Mouse (Mus musculus) embryonic facial prominence, embryonic 12.5 days (tissue): ENCODE results near the gene Ecm2. TPM values are rescaled to one million over a fixed set of nuclear protein-coding genes. Genes with fewer than 3 reads are reported as not detected.

Source experiments
- ATAC-seq: fragments of 200-750 bp; cut with Nextera tagmentation; 2 replicates; pipeline ENCODE4 v1.8.0; 2017; ENCODE audit not compliant: insufficient number of reproducible peaks, insufficient read depth, low FRiP score, low TSS enrichment
- H3K27ac ChIP-seq: fragments of 300-500 bp; sonication (generic); 2 replicates; pipeline ENCODE4 v1.5.1; 2016; ENCODE audit warnings: mild to moderate bottlenecking
- H3K27me3 ChIP-seq: fragments of 300-500 bp; sonication (generic); 2 replicates; pipeline ENCODE4 v1.6.1; 2016; ENCODE audit warnings: mild to moderate bottlenecking, moderate library complexity
- H3K36me3 ChIP-seq: fragments of 300-500 bp; sonication (generic); 2 replicates; pipeline ENCODE4 v1.6.1; 2016; ENCODE audit warnings: mild to moderate bottlenecking
- H3K4me1 ChIP-seq: fragments of 300-500 bp; sonication (generic); 2 replicates; pipeline ENCODE4 v1.6.1; 2016
- H3K4me2 ChIP-seq: fragments of 300-500 bp; sonication (generic); replicated peaks from 2 replicates; pipeline ENCODE4 v1.6.1; 2016; ENCODE audit warnings: mild to moderate bottlenecking, moderate library complexity
- H3K4me3 ChIP-seq: fragments of 300-500 bp; sonication (generic); 2 replicates; pipeline ENCODE4 v1.5.1; 2016; ENCODE audit warnings: mild to moderate bottlenecking
- H3K9ac ChIP-seq: fragments of 300-500 bp; sonication (generic); 2 replicates; pipeline ENCODE4 v1.6.1; 2016; ENCODE audit warnings: mild to moderate bottlenecking, moderate library complexity
- H3K9me3 ChIP-seq: fragments of 300-500 bp; sonication (generic); 2 replicates; pipeline ENCODE4 v1.6.1; 2016; ENCODE audit warnings: mild to moderate bottlenecking, moderate library complexity
- WGBS: fragments of 180-500 bp; shearing (Covaris S2); methylation state at CpG from one replicate; pipeline ENCODE4 v1.1.7; 2016; 5-methylcytosine and 5-hydroxymethylcytosine counted together
- polyA plus RNA-seq: library from polyadenylated mRNA; unstranded; fragments of >200 nt; fragmentation: Nextera tagmentation; extraction: Ambion mirVana; gene quantifications from 2 replicates; pipeline ENCODE4 v1.2.1, GENCODE M21; 2016

Ecm2 gene
- polyA plus RNA-seq: 0.64 and 0.69 TPM in 2 replicates

DNA sequence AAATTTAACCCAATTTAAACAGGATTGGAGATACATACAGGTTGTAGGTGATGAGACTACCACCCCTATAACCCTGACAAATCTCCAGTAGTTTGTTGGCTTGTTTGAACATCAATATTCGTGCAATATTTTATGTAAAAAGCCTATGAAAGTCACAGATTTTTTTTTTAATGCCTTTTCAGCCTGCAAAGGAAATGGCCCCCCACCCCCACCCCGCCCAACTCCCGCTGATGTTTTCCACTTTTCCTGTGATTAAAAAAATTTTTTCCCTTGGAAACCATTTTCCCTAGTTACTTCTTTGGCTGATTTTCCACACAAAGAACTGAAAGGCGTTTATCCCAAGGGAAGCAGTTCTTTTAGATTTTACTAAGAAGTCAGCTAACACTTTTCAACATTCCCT, at the start of gene Ecm2:
TSS of gene Ecm2 (plus strand) at position 301 of the 400 bp plus-strand sequence.
- Histone ChIP-seq H3K9ac (no peak within 1 kb of the TSS), H3K27me3 (no peaks in the 10 kb centered on the region), H3K4me3 (no peak within 1 kb of the TSS), H3K9me3 (no peaks in the 10 kb centered on the region), H3K4me2 (no peak within 1 kb of the TSS), H3K27ac (no peak within 1 kb of the TSS), H3K36me3 (no peaks in the 10 kb centered on the region), H3K4me1 (peaks cover 7% of the 10 kb centered on the region; the same call in 1 of the 2 replicates)
- no peak for ATAC-seq
- 64% methylated on average over 4 of the region's 4 CpGs for WGBS

DNA sequence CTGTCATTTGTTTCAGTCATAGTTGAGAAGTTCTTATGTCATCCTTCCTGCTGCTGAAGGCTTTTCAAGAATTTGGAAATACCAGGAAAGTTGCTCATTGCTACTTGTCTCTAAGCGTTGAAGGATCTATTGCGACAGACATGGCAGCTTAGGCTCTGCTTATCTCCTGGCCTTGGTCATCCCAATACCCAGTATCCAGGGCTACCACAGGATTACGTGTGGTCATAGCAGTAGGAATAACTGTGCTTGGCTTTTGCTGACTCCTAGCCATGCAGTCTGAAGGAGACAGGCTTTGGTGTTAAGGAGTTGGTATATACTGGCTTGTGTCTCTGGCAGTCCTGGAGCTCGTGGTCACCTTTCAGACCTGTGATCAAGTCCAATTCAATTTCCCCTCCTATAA, 44.3 kb upstream of the Ecm2 start:
- ATAC-seq: no peak
- WGBS: 83% methylated on average over 4 of the region's 4 CpGs
- H3K36me3 ChIP-seq: peaks cover 12% of the 10 kb centered on the region; the same call in 1 of the 2 replicates

GRCm38 (mm10) chr13:49460692-49461414, 43.8 kb upstream of the Ecm2 start:
- no peak overlapping the region for H3K4me2 ChIP-seq
- no peak overlapping the region for H3K4me3 ChIP-seq
- H3K36me3 ChIP-seq: peaks cover 12% of the 10 kb centered on the region; the same call in 1 of the 2 replicates
- ATAC-seq: no peak
- peaks cover 2% of the 10 kb centered on the region; the same call in 1 of the 2 replicates for H3K4me1 ChIP-seq
- H3K9ac ChIP-seq: no peak overlapping the region
- WGBS: 84% methylated on average over 5 of the region's 5 CpGs
- H3K27me3 ChIP-seq: no peaks in the 10 kb centered on the region
- no peak overlapping the region for H3K27ac ChIP-seq
- H3K9me3 ChIP-seq: no peaks in the 10 kb centered on the region

More for the DNA sequence above, 44.3 kb upstream of the Ecm2 start:
- Histone ChIP-seq H3K4me3 (no peak overlapping the region), H3K9ac (no peak overlapping the region), H3K27me3 (no peaks in the 10 kb centered on the region), H3K27ac (no peak overlapping the region), H3K9me3 (no peaks in the 10 kb centered on the region), H3K4me2 (no peak overlapping the region), H3K4me1 (no peaks in the 10 kb centered on the region)

DNA sequence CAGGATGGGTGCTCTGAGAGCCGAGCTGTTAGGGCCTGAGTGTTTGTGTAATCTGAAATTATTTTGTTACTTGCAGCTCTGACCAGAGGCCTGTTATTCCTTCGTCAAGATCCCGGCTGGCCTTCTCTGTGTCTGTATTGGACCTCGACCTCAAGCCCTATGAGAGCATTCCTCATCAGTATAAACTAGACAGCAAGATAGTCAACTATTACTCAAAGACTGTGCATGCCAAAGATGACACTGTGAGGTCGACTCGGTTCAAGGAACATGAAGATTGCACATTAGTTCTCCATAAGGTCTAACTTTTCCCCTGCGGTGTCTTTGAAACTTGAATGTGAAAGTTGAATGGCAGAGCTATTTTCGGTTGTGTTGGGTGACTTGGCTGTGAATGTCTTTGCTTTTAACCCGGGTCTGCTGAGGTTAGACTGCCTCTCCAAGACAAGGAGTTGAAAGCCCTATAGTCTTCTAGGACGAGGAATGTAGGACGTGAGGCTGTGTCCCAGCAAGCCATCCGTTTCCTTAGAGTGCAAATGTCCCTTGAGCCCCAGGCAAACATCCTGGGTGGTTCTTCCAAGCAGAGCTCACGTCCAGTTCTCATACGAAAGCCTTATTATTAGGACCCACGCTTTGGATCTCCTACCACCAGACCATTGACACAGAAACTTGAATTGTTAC, 43.0 kb upstream of the Ecm2 start:
- H3K9me3 ChIP-seq: no peaks in the 10 kb centered on the region
- WGBS: 85% methylated on average over 15 of the region's 15 CpGs
- H3K27me3 ChIP-seq: no peaks in the 10 kb centered on the region
- no peak overlapping the region for H3K4me3 ChIP-seq
- H3K4me1 ChIP-seq: peaks cover 8% of the 10 kb centered on the region; the same call in 1 of the 2 replicates
- H3K9ac ChIP-seq: no peak overlapping the region
- no peak overlapping the region for H3K4me2 ChIP-seq
- H3K36me3 ChIP-seq: peaks cover 12% of the 10 kb centered on the region; the same call in 1 of the 2 replicates
- ATAC-seq: no peak
- H3K27ac ChIP-seq: no peak overlapping the region

DNA sequence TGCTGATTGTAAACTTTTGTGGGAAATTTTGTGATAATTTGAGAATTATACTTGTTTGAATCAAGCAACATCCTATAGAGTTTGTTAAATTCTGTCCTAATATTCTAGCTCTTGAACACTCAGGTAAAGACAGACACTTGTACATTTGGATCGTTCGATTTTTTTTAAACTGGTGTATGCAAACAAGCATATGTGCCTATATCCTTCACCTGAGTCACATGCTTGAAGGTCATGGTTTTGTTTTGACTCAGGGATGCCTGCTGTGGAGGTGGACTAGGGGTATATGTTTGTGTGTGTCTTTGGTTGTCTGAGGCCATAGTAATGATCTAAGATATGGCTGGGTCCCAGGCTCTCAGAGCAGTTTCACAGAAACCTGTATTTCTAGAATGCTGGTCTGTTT, 41.7 kb upstream of the Ecm2 start:
- no peaks in the 10 kb centered on the region for H3K9me3 ChIP-seq
- H3K4me3 ChIP-seq: no peak overlapping the region
- 91% methylated on average over 2 of the region's 2 CpGs for WGBS
- no peak overlapping the region for H3K4me2 ChIP-seq
- H3K36me3 ChIP-seq: peaks cover 12% of the 10 kb centered on the region; the same call in 1 of the 2 replicates
- H3K9ac ChIP-seq: no peak overlapping the region
- H3K4me1 ChIP-seq: peaks cover 21% of the 10 kb centered on the region
- ATAC-seq: no peak
- H3K27me3 ChIP-seq: no peaks in the 10 kb centered on the region
- no peak overlapping the region for H3K27ac ChIP-seq

- H3K36me3 ChIP-seq: peaks cover 6% of the 10 kb centered on the region; the same call in 1 of the 2 replicates
- no peaks in the 10 kb centered on the region for H3K27me3 ChIP-seq
- ATAC-seq: no peak
- no peak overlapping the region for H3K9ac ChIP-seq
- H3K27ac ChIP-seq: peak overlapping the region; percentile 88
- no peak overlapping the region for H3K4me3 ChIP-seq
- WGBS: 89% methylated on average over 4 of the region's 4 CpGs
- peaks cover 22% of the 10 kb centered on the region for H3K4me1 ChIP-seq
- no peaks in the 10 kb centered on the region for H3K9me3 ChIP-seq
- no peak overlapping the region for H3K4me2 ChIP-seq
These were observed 38.7 kb upstream of the Ecm2 start for GRCm38 (mm10) chr13:49465875-49466274.

GRCm38 (mm10) chr13:49466393-49467075, 38.1 kb upstream of the Ecm2 start:
- no peaks in the 10 kb centered on the region for H3K9me3 ChIP-seq
- peak; percentile 67; the same call in 1 of the 2 replicates for ATAC-seq
- no peak overlapping the region for H3K4me2 ChIP-seq
- peaks cover 3% of the 10 kb centered on the region; the same call in 1 of the 2 replicates for H3K36me3 ChIP-seq
- H3K27me3 ChIP-seq: no peaks in the 10 kb centered on the region
- peak overlapping the region; percentile 88 for H3K27ac ChIP-seq
- 36% methylated on average over 11 of the region's 11 CpGs for WGBS
- no peak overlapping the region for H3K4me3 ChIP-seq
- no peak overlapping the region for H3K9ac ChIP-seq
- peaks cover 24% of the 10 kb centered on the region for H3K4me1 ChIP-seq

DNA sequence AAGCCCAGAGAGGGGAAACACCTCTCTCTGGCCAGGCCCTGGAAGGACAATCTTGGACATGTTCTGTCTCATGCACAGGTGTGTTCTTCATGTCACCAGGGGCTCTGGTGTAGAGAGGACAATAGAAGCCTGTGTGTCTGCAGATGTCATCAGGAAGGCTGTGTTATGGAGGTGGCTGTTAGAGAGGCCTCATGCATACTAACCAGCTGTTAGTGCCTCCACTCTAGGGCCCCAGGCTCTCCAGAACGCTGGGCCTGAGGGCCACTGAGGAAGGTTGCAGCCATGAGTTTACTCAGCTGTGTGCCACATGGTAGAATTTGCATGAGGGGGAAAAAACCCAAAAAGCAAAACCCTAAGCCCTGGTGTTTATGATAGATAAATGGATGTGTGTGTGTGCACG, 37.0 kb upstream of the Ecm2 start:
- whole genome bisulfite sequencing: 48% methylated on average over 2 of the region's 2 CpGs
- H3K4me2 ChIP-seq: no peak overlapping the region
- no peak overlapping the region for H3K9ac ChIP-seq
- H3K4me1 ChIP-seq: peaks cover 25% of the 10 kb centered on the region
- no peak for ATAC-seq
- no peaks in the 10 kb centered on the region for H3K27me3 ChIP-seq
- H3K36me3 ChIP-seq: 0 out of 2 replicates have a peak, but pooled peaks cover under 1% of the 10 kb centered on the region
- H3K9me3 ChIP-seq: no peaks in the 10 kb centered on the region
- peak overlapping the region; percentile 88; the same call in 1 of the 2 replicates for H3K27ac ChIP-seq
- no peak overlapping the region for H3K4me3 ChIP-seq

GRCm38 (mm10) chr13:49469002-49469401, 35.6 kb upstream of the Ecm2 start:
- no peaks in the 10 kb centered on the region for H3K36me3 ChIP-seq
- 90% methylated on average over 5 of the region's 5 CpGs for WGBS
- H3K9ac ChIP-seq: no peak overlapping the region
- no peak overlapping the region for H3K4me3 ChIP-seq
- no peak for ATAC-seq
- no peak overlapping the region for H3K27ac ChIP-seq
- no peaks in the 10 kb centered on the region for H3K27me3 ChIP-seq
- H3K4me1 ChIP-seq: peaks cover 25% of the 10 kb centered on the region
- H3K9me3 ChIP-seq: no peaks in the 10 kb centered on the region
- no peak overlapping the region for H3K4me2 ChIP-seq

DNA sequence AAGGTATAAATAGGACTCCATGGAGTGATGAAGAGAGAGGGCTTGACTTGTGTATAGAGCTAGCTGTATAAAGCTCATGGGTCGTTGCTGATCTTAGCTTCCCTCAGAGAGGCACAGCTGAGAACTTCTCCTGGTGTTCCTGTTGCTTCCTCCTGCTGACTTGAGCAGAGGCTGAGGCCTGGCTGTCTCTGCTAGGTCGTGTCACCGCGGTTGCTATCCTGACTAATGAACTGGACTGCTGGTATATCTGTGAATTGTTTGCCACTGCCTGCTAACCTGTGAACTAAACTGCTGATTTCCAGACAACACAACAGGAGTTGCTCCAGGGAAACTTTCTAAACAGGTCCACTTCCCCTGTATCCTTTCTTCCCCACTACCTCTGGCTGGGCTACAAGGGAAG, 34.3 kb upstream of the Ecm2 start:
- Histone ChIP-seq H3K4me2 (no peak overlapping the region), H3K27me3 (no peaks in the 10 kb centered on the region), H3K4me3 (no peak overlapping the region), H3K9me3 (no peaks in the 10 kb centered on the region), H3K9ac (no peak overlapping the region), H3K36me3 (no peaks in the 10 kb centered on the region), H3K27ac (no peak overlapping the region), H3K4me1 (peaks cover 25% of the 10 kb centered on the region)
- no peak for ATAC-seq
- WGBS: 84% methylated on average over 4 of the region's 4 CpGs

DNA sequence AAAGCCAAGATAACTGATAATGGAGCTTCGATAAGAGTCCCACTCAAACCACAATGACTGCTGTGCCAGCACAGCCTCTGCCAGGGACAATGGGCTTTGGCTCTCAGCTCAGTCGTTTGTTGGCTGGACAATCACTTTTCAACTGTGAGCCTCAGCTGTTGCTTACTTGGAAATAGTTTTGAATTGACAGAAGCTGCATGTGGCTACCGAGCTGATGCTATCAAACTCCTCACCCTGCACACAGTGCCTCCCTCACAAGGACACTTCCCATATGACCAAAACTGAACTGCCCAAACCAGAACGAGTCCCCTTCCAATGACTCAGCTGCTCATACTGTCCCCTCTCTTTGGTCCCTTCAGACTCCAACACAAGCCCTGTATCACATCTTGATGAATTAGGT, 33.8 kb upstream of the Ecm2 start:
- Histone ChIP-seq H3K27me3 (no peaks in the 10 kb centered on the region), H3K27ac (no peak overlapping the region), H3K4me1 (peaks cover 23% of the 10 kb centered on the region), H3K4me3 (no peak overlapping the region), H3K36me3 (no peaks in the 10 kb centered on the region), H3K9me3 (no peaks in the 10 kb centered on the region), H3K4me2 (no peak overlapping the region), H3K9ac (no peak overlapping the region)
- 81% methylated on average over 4 of the region's 4 CpGs for WGBS
- ATAC-seq: no peak
